Mouse (Mus musculus) liver, embryonic 14.5 days (tissue): ENCODE measurements around the gene Abcb1b.

ENCODE experiments used
- CTCF ChIP-seq: IDR thresholded peaks from 2 replicates; pipeline ENCODE4 v1.5.1; 2016; ENCODE audit warnings: antibody characterized with exemption, low read depth, control low read depth
- EP300 ChIP-seq: IDR thresholded peaks from 2 replicates; pipeline ENCODE4 v1.6.1; 2016; ENCODE audit warnings: antibody characterized with exemption, low read depth

DNA sequence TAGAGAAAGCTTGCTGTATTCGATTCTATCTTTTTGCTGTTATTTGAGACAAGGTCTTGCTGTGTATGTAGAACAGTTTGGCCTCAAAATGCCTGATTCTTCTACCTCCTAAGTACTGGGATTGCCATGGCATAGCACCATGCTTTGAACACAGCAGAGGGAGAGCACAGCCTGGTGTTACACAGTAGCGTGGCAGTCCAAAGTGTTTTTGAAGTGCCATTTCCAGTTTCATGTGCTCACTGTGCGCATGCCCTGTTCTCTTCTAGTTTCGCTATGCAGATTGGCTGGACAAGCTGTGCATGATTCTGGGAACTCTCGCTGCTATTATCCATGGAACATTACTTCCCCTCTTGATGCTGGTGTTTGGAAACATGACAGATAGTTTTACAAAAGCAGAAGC, 7.8 kb downstream of the Abcb1b start:
- no peak for TF ChIP-seq CTCF
- no peak for TF ChIP-seq EP300
